Mouse (Mus musculus): ENCODE measurements around the gene Atf6b. TPM values are rescaled to one million over a fixed set of nuclear protein-coding genes. Genes with fewer than 3 reads are reported as not detected.
A peak's percentile ranks its signal among the peaks of the same experiment; 100 is the strongest.

Atf6b gene
- total RNA-seq, 2 experiments from 2014 or later: 20.1 to 22.5 TPM

DNA sequence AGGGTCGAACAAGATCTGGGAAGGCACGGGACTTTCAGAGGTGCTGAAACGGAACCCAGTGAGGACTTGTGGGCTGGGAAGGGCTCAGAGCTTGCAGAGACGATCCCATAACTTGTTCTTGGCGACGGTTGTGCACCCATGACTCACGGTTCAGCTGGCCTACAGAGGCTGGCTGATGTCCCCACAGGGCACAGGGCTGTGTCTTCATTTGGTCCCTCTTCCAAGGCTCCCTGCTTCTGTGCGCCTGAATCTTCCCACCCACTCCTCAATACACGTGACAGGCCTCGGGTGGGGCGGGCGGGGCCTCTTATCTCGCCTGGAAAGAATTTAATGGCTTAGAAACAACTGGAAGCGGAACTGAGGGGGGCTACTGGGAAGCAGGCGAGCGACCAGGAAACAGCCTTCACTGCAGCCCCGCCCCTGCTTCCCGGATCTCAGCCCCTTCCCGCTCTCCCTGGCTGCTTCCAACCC is 14.2 kb downstream of the Atf6b start:
- peak in 1 of 2 experiments; percentile 64 for DNase-seq (ENCODE audit: low spot score in 2 of 2)

DNA sequence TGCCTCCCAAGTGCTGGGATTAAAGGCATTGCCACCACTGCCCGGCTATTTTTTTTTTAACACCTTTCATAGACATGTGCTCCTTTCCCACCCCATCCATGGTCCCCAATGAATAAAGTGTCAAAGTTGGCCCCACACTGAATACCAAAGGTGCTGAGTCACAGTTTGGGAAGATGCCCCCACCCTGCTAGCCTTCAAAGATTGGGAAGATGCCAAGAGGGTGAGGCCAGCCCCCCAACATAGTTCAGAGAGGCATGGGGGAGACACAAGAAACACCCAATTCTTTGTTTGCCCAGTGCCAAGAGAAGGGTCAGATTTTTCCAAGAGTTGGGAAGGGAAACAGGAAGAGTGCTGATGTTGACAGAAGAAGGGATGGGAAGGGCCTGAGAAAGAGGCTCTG is 15.5 kb downstream of the Atf6b start:
- DNase-seq (ENCODE audit: low spot score in 2 of 2): no peak

- DNase-seq (ENCODE audit: low spot score in 2 of 2): no peak
These were observed 16.0 kb downstream of the Atf6b start for GRCm38 (mm10) chr17:34662978-34663377.

- no peak for DNase-seq (ENCODE audit: low spot score in 2 of 2)
These were observed 16.6 kb downstream of the Atf6b start for GRCm38 (mm10) chr17:34663558-34663957.

GRCm38 (mm10) chr17:34664472-34664871 is 17.5 kb downstream of the Atf6b start:
- DNase-seq (ENCODE audit: low spot score in 2 of 2): no peak

DNA sequence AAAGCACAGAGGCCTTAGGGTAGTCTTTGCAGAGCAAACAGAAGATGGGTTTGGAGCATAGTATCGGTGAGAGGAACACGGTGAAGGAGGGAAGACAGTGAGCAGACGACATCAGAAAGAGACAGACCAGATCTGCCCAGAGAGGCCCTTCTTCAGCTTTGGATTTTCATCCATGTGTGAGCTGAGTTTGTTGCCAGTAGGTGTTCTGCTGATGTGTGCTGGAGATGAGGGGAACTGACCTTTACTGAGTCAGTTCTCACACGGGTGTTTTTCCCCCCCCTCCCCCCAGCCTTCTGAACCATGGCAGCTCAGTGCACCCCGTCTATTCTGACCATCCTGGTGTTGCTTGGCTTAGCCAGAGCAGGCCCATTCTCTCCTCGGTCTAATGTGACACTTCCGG is 23.3 kb downstream of the Atf6b start, which contains the start of gene Tnxb:
Gene Tnxb, plus strand, starts transcription at position 301 of the 400 bp plus-strand sequence.
- no peak for DNase-seq (ENCODE audit: low spot score in 2 of 2)

GRCm38 (mm10) chr17:34671151-34672066 is 24.5 kb downstream of the Atf6b start:
- DNase-seq (ENCODE audit: low spot score in 2 of 2): no peak

GRCm38 (mm10) chr17:34672246-34672792 is 25.4 kb downstream of the Atf6b start:
- DNase-seq (ENCODE audit: low spot score in 2 of 2): no peak

DNA sequence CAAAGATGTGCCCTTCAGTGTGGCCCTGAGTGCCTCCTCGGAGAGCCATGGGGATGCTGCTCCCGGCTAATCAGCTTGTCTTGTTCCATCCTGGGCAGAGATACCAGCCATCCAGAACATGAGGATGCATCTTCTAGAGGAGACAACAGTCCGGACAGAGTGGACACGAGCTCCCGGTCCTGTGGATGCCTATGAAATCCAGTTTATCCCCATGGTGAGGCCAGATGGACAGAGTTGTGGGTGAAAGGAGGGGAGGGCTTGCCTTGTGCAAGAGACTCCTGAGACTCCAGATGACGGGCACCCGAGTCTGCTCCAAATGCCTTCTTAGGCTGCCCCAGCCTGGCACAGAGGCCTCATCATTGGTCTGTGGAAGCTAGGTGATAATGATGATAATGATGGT is 26.2 kb downstream of the Atf6b start:
- DNase-seq (ENCODE audit: low spot score in 2 of 2): no peak

GRCm38 (mm10) chr17:34674524-34675204 is 27.7 kb downstream of the Atf6b start:
- no peak for DNase-seq (ENCODE audit: low spot score in 2 of 2)

- DNase-seq (ENCODE audit: low spot score in 2 of 2): no peak
These were observed 28.5 kb downstream of the Atf6b start for GRCm38 (mm10) chr17:34675205-34676092.

GRCm38 (mm10) chr17:34676093-34676460 is 29.1 kb downstream of the Atf6b start:
- DNase-seq (ENCODE audit: low spot score in 2 of 2): no peak

DNA sequence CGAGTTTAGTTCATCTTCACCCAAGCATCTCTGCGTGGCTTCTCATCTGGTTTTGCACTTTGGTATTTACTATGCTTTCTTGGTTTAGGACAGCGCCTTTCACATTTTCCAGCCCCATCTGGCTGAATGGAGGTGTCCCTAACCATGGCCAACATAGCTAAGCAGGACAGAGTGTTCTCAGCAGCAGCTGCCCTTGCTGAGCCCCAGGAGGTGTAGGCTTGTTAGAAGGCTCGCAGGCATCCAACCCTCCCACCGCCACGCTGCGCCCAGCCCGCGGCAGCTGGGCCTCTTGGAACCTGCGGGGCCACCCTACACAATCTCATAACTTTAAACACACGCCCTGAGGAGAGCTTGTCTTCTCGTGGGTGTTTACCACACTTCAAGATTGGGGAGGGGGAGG is 29.7 kb downstream of the Atf6b start:
- no peak for DNase-seq (ENCODE audit: low spot score in 2 of 2)

DNA sequence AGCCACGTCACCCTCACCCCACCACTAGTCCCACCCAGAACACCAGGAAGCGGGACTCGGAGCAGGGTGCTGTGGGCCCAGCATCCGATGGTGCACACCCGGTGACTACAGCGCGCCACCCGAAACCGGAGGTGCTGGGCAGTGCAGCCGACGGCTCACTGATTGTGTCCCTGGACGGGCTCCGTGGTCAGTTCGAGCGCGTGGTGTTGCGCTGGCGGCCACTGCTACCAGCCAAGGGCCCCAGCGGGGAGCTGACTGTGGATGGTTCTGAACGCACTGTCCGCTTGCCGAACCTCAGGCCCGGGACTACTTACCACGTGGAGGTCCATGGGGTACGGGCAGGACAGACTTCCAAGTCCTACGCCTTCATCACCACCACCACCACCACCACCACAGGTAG is 33.2 kb downstream of the Atf6b start:
- no peak for DNase-seq (ENCODE audit: low spot score in 2 of 2)

DNA sequence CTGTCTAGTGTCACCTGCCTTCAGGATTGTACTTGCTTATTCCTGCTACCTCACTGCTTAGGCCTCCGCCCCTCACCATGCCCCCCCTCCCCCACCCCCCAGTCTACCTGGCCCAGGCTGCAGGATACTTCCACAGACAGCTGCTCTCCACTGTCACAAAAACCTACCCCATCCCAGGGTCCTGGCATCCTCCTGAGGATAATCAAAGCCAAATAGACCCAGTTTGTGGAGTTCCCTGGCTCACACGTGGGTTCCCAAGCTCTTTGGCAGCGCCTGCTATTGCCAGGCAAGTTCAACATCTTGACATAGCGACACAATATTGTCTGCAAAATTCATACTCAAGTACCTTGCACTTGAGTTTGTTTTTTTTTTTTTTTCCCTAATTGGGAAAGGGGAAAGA is 33.7 kb downstream of the Atf6b start:
- no peak for DNase-seq (ENCODE audit: low spot score in 2 of 2)

DNA sequence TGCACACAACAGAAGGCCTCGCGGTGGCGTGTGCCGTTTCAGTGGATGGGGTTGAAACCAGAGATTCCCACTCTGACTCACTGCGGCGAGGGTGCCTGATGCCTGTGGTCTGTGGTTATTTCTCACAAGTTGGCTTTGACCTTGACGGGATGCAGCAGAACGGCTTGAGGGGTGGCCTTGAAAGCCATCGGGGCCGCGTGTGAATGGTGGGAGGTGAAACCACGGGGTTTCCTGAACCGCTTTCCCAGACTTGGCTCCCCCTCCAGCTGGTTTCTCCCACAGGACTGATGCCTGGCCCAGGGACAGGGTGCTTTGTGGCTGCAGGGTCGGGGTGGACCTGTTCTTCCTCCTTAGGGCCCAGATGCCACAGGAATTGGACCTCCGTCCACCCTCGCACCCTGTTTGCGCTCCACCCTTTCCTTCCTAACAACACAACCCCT is 34.2 kb downstream of the Atf6b start:
- DNase-seq (ENCODE audit: low spot score in 2 of 2): no peak

DNA sequence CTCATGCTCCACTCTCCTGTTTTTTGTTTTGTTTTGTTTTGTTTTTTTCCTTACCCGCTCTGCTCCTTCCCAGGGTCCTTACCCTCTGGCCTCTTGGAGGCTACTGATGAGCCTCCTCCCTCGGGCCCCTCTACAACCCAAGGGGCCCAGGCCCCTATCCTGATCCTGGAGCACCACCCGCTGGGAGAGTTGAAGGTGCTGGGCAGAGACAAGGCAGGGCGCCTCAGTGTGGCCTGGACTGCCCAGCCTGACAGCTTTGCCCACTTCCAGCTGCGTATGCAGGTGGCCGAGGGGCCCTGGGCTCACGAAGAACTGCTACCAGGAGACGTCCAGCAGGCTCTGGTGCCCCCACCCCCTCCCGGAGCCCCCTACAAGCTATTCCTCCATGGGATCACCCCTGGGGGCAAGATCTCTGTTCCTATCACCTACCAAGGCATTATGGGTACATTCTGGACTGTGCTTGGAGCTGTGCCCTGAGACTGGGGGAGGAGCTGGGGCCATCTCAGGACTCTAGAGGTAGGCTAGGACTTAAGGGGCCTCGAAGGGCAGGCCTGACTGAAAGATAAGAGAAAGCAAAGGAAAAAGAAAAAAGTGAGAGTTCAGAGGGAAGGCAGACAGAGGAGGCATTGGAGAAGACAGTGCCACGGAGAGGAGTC is 35.1 kb downstream of the Atf6b start:
- no peak for DNase-seq (ENCODE audit: low spot score in 2 of 2)

DNA sequence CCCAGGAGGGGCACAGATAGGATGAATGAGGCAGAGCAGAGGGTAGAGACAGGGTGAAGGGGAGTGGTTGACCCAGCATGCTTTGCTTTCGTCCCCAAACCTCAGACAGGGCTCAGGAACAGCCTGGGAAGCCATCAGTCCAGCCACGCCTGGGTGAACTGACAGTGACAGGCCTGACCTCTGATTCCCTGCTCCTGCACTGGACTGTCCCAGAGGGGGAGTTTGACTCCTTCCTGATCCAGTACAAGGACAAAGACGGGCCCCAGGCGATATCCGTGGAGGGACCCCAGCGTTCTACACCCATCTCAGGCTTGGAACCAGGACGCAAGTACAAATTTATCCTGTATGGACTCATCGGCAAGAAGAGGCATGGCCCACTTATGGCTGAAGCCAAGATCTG is 36.2 kb downstream of the Atf6b start:
- DNase-seq (ENCODE audit: low spot score in 2 of 2): no peak

- DNase-seq (ENCODE audit: low spot score in 2 of 2): no peak
These were observed 36.8 kb downstream of the Atf6b start for GRCm38 (mm10) chr17:34683686-34684220.

DNA sequence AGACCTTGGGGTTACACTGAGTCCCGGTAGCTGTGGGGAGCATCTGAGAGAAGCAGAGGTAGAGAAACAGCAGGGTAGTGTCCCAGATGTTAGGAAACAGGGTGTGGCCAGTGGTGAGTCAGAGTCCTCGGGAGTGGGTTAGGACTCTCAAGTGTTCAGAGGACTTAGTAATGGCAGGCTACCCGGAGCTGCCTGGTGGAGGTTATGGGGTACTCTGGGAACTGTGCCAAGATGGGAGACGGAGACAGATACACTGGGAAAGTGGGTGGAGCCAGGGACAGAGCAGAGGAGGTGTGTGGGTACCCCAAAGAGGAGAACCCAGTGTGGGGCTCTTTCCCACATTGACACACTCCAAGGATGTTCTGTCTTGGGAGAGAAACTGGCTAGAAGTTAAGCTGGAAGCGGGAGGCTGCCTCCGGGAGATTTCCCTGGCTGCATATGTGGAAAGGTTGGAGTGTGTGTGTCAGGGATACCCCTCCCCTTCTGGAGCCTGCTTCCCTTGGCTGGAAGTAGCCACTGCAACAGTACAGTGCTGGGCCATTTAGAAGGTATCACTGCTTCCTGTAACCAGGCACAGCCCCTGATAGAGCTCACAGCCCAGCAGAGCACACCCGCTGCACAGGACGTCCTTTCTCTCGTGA is 37.4 kb downstream of the Atf6b start:
- DNase-seq (ENCODE audit: low spot score in 2 of 2): peak in 1 of 2 experiments; percentile 48
